Mouse (Mus musculus) thymus, postnatal 0 days (tissue): Measurements from ENCODE around the gene Tmc2. TPM values are rescaled to one million over a fixed set of nuclear protein-coding genes. Genes with fewer than 3 reads are reported as not detected.

ENCODE experiments used
- DNase-seq: peaks from one replicate; pipeline ENCODE4 v3.0.0-alpha.2; 2015; ENCODE audit warnings: low spot score
- polyA plus RNA-seq: library from polyadenylated mRNA; unstranded; fragments of >200 nt; fragmentation: Nextera tagmentation; extraction: Ambion mirVana; gene quantifications from 2 replicates; pipeline ENCODE4 v1.2.1, GENCODE M21; 2015

The Tmc2 gene
- polyA plus RNA-seq: 0.05 TPM in 1 of 2 replicates, not detected in the other

DNA sequence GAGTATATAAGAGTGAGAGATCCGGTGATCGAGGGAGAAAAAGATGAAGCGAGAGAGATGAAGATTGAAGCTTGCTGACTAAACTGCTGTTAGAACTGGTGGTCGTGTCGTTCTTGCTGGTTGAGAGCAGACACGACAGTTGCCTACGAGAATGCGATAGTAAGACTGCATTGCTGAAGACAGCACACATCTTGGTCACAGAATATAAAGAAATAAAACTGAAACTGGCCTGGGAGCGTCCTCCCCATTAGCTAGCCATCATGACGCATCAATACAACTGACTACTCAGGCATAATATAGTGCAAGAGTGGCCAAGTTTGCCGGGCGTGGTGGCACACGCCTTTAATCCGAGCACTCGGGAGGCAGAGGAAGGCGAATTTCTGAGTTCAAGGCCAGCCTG, at the start of gene Tmc2:
Gene Tmc2 (plus strand): TSS at position 301 of the 400 bp plus-strand sequence.
- no peak for DNase-seq

DNA sequence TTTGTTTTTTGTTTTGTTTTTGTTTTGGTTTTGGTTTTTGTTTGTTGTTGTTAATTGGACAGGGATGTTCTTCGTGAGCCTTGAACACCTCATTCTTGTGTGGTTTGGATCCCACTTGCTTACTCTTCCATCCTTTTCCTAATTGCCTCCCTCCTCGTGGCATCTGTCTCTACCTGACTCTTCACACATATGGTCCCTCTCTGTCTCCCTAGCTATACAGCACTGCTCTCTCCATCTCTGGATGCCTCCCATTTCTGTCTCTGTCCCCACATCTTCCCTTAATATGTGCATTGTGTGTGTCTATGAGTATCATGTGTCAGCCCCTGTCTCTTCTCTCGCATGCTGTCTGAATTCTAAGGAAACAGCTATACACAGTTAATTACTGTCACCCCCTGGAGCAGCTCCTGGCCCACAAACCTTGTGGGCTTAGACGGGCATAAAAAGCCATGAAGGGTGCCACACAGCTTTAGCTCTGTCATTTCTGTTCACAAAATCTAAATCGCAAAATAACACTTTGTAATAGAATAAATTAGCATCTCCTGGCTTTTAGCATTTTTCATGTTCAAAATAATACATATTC, 48.8 kb upstream of the Tmc2 start:
- no peak for DNase-seq

DNA sequence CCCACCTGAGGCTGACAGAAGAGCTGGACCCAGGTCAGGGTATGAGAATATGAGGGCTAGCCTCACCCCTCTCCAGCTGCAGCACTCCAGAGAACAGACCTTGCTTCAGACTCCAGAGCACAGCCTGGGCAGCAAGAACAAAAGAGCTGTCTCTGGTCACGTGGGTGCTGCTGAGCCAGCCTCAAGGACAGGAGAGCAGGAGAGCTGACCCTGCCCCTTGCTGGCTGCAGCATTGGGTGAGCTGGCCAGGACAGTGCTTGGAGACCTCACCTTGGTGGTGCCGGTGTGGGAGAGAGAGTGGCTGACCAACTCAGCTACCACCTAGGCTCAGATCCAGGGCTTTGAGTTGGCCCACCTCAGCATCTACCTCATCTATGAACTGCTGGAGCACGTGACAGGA, 39.8 kb upstream of the Tmc2 start:
- DNase-seq: no peak

DNA sequence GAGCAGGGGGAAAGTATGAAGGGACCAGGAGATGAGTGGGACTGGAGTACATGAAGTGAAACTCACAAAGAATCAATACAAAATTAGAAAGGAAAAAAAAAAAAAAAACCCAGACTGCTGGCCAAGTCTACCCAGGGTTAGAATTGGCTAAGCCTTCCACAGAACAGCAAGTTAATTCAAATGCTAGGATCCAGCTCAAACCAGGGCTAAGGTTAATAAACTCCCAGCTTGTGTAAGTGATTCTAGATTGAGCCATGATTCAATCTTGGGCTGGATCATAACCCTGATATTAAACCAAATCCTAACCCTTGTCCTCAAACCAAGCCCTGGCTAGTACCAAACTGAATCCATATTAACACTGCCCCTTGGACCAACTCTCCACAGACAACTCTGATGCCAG, 39.1 kb upstream of the Tmc2 start:
- DNase-seq: no peak

DNA sequence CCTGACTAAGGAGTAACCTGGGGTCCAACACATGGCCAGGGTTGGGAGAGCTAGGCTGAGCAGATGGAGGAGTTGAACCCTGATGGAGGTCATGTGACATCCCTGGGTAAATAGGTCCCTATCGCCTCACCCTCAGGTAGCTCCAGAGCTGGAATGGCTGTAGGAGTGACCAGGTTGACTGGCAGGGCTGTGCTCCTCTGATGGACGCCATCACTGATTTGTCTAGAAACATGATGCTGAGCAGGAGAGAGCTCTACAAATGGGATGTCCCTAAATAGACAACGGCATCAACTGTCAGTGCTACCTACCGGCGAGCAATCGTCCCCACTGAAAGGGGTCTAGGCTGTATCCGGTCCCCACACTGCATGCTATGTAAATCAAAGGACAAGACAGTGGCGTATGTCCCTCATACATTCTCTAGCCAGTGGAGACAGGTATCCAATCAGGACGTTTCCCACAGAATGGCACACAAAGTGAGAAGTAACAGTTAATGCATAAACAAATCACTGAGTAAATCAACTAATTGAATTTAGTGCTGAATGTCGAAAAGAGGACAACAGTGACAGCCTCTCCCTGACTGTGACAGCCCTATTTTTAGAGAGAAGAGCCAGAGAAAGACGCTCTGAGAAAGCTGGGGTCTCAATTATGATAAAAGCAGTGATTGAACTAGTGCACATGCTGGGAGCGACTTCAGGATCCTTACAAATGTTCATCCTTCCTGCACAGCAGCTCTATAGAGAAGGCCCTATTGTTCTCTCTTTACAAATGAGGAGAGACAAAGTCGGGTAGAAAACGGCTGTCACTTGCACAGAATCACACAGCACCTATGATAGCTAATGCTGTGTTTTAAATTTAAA, 37.5 kb upstream of the Tmc2 start:
- DNase-seq: no peak

DNA sequence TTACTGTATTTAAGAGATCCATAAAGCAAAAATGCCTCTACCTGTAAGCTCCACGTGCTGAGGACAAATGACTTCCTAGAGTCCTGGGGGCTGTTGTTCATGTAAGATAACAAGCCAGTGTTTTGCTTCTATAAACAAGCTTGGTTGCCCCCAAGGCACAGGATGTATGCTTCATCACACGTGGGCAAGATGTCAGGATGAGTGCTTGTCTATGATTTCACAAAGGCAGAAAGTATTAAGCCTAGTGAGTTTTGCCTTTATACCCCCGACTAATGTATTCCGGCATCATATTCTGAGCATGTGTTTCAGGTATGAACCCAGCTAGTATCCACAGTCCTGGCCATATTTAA, 36.9 kb upstream of the Tmc2 start:
- DNase-seq: no peak

DNA sequence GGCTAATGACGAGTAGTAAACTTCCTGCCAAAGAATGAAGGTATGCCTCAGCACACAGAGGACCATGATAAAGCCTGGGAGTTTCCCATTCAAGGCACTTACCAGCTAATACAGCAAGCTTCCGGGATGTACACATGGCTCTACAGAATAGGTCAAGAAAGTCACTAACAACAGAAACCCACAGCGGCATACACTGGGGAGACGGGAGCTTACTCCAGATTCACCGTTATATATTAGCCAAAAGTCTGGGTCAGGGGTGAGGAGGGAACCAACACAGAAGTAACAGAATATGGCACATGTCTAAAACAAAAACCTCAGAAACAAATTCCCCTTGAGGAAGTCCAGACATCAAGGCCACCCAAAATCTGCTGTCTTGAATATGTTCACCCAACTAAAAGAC, 32.3 kb upstream of the Tmc2 start:
- no peak for DNase-seq

DNA sequence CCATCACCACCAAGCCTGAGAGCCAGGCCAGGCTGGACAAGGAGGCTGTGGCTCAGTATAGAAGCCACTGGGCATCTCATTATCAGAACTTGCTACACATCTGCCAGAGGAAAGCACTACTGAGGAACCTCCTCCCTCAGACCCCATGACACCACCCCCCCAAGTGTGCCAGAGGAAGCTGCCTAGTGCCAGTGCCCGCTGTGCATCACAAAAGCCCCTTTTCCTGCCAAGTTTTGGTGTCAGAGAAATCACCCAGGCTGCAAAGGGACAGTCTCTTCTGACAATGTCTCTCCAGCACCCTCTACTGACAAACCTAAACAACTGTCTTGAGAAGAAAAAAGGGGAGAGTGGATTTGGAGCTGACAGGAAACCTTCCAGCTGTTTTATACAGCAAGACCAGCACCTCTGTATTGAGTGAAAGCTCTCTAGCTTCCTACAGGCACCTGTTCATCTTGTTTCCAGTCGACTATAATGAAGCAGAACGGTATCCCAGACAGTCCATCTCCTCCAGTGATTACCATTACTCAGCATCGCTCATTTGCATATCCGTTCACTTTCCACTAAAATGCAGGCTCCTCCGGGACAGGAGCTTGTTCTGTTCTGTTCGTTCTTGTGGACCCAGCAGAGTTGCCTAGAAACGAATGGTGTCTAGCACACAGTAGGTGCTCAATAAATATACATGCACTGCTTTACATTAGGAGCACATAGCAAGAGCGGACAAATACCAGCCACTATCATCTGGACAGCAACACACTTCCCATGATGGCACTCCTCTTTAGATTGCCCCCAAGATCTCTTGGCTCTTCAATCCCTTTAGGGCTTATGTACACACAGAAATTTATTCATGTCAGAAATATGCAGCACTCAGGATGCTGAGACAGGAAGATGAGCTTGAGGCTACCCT, 28.4 kb upstream of the Tmc2 start:
- peak; percentile 49 for DNase-seq

DNA sequence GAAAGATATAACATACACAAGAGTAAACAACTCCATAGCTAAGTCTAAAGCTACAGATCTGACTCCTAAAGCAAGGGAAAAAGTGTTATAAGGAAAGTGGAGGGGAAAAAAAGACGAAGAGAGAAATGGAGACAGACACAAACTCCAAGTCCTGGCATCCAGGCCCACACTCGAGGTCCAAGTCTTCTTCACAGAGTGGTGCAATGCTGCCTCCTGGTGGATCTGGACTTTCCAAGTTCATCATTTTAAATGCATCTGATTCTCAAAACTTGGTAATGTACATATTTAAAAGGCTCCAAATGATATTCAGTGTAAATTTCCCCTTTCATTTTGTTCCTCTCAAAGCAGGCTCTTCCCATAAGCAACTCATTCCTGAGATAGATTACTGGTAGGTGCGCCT, 27.1 kb upstream of the Tmc2 start:
- DNase-seq: peak; percentile 38

DNA sequence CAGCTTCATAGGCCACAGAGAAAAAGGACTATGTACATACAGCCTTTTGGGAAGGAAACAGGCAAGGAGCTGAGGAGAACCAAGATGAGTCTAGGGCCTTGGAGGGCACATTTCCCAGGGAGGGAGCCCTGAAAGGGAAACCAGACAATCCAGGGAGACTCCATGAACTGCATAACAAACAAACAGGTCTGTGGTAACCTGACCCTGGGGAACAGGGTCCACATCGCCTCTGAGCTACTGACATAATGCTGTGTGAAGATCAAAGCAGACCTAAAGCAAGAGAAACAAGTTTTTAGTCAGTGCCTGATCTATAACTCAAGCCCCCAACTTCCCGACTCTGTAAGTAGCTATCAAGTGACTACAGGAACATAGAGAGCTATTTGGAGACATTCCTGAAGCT, 23.3 kb upstream of the Tmc2 start:
- no peak for DNase-seq

DNA sequence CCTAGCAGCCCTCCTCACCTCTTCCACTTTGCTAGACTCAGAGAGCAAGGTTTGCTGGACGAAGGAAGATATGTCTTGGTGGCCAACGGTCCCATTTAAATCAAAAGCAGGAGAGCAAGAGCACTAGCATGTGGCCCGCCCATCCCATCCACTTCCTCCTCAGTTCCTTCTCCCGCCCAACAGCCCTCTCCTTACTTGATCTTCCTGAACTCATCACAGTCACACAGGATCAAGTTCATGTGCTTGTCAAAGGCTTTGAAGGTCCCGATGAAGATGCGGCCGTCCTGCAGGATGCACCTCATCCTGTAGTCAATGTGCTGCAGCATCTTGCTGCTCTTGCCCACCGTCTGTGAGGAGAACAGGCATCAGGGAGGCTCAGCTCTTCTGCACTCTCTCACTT, 18.2 kb upstream of the Tmc2 start:
- DNase-seq: no peak

DNA sequence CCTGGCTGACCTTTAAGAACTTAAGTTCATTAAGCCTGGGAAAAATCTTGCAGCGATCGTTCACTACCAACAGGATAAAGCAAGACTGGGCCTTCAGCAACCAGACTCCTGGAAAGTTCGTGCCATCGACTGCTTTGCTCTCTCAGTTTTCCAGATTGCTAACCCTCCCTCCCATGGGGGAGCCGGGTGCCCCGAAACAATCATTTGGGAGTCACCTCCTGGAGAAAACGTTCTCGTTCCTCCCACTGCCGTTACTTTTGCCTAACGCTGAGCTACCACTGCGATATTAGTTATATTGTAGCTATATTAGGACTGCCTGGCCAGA, 16.7 kb upstream of the Tmc2 start:
- no peak for DNase-seq

DNA sequence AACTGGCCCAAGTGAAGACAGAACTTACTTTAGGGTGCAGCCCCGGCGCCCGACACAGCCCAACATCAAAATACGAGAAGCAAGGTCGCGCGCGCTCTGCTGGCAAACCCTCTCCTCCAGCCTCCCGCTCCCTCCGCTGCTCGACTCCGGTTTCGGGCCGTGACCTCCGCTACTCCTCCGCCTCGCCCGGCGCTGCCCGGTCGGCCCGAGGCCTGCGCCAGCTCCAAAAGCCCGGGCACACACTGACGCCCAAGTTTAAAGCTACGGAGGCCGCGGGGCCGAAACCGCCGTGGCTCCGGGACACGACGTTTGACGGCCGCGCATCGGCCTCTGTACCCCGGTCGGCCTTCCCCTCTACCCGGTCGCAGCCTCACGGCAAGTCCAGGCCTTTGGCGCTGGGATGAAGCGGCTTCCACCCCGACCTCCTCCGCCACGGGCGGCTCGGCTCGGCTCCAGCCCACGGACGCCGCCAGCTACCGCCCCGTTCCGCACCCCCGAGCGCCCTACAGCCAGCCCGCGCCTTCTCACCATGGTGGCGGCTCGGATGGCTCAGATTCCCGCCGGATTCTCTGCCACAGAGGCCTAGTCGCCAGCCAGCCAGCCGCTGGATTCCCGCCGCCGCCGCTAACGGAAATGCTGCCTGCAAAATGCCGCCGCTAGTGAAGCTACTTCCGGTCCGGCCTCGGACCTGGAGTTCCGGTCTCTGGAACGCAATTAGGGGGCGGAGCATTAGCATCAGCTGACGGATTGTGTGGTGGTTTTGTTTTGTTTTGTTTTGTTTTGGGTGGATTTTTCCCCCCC, 16.1 kb upstream of the Tmc2 start, which contains the start of gene Snrpb:
Gene Snrpb (minus strand): TSS at position 698 of the 801 bp plus-strand sequence.
- DNase-seq: peak; percentile 83

DNA sequence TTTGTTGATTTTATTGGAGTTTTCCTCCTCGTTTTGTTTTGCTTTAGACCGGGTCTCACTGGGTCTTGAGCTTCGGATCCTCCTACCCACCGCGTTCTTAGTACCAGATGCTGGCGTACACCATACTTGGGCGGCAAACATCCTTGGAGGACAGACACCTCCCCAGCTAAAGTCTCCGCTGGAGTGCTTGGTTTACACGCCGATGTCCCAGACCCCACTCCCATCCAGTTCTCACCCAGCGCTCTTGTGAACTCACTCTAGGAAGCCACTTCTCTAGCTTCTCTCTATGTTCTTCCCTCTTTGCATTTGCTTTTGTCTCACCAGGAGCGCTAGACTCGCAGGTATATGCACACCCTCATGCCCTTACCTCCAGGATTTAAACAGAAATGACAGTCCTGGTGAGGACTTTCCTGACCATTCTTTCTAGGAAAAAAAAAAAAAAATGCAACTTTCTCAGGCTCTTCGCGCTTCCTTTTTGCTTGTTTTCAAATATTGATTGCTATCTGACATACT, 15.4 kb upstream of the Tmc2 start:
- DNase-seq: no peak

DNA sequence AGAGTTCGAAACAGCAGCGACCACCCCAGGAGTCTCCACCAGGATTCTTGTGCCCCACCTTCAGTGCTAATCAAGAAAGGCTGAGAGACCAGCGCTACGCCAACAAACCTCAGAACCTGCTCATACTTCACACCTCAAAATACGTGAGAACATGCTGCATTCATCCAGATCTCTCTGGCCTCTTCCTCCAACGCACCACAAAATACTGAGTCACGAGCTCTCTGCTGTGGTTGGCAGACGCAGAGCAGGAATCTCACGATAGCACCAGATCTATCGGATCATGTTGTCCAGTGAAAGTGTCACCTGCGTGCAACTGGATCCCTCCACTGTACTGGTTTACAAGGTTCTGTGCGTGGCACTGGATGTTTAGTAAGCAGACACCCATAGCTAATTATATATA, 6.6 kb upstream of the Tmc2 start:
- no peak for DNase-seq

DNA sequence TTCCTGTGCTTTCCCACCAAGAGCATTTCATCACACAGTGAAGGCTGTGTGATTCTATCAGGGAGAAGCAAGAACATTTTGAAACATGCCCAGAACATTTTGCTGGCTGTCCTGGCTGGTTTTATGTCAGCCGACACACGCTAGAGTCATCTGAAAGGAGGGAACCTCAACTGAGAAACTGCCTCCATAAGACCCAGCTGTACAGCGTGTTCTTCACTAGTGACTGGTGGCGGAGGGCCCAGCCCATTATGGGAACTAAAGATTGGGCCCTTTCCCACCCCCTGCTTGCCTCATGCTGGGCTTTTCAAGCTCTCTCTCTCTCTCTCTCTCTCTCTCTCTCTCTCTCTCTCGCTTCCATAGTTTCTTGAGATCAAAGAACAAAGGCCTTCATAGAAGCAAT, 6.0 kb downstream of the Tmc2 start:
- DNase-seq: no peak

DNA sequence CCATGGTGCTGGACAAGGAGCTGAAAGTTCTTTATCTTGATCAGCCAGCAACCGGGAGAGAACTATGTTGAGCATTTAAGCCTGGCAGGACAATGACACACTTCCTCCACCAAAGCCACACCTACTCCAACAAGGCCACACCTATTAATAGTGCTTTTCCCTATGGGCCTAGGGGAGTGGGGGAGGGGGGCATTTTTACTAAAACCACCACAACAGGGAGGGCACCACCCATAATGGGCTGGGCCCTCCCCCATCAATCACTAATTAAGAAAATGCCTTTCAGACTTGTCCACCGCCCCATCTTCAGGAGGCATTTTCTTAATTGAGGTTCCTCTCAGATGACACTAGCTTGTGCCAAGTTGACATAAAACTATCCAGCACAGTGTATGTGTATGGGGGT, 12.4 kb downstream of the Tmc2 start:
- DNase-seq: no peak

DNA sequence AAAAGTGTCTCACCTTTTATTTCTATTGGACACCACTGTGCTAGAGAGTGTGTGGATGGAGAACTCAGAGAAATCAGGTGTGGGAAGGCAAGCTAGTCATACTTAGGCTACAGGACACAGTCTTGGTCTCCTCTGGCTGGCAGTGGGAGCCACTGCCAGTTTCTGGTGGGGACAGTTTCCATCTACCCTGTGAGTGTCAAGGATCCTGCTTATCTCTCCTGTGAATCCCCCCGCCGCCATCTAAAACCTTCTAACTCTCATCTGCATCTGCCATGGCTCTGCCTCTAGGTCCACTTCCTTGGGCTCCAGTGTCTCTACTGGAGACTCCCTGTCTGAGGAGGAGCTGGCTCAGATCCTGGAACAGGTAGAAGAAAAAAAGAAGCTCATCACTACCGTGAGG, 13.0 kb downstream of the Tmc2 start:
- DNase-seq: no peak

DNA sequence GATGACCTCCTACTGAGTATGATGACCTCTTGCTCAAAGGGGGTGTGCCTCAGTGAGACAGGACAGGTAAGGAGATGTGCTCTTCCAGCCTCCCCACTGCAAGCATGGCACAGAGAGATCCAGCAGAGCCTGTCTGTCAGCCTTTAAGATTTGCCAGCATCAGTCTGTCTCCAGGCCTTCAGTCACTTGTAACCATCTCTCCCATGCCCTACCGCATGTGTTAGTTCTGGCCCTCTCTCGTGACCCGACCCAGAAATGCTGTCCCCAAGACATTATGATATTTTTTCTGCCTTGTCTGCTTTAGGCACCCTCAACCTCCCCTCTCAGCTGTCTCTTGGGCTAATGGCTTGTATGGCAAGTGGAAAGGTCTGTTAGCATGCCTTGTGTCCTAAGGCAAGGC, 14.6 kb downstream of the Tmc2 start:
- DNase-seq: no peak

DNA sequence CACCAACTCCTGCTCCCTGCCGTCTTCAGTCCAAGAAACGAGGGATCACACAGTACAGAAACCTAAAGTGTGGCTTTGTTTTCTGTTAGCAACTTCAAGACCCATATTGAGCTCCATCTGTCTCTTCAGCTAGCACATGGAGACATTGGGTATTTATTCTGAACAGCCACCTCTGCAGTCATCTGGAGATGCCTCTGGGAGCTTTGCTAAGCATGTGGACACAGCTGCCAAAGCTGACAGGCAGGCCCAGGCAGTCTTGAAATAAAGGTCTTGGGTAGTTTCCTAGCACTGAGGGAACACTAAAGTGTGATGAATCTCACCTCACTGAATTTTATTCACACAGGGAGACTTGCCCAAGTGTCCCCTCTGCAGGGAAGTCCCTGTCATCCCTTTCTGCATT, 16.6 kb downstream of the Tmc2 start:
- no peak for DNase-seq

DNA sequence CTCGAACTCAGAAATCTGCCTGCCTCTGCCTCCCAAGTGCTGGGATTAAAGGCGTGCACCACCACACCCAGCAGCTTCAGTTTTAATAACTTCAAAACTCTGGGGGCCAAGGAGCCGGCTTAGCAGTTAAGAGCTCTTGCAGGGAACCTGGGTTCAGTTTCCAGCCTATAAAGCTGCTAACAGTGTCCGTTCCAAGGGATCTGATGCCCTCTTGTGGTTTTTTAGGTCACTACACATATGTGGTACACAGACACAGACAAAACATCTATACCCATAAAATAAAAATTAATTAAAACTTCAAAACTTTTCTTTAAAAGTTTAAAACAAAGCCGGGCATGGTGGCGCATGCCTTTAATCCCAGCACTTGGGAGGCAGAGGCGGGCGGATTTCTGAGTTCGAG, 51.9 kb downstream of the Tmc2 start:
- DNase-seq: peak; percentile 51
